Mouse (Mus musculus): Measurements from ENCODE around the gene Akap8l.
A peak's percentile ranks its signal among the peaks of the same experiment; 100 is the strongest.

The Akap8l gene

GRCm38 (mm10) chr17:32317032-32317431 is 33.4 kb downstream of the Akap8l start:
- DNase-seq, result no peak

GRCm38 (mm10) chr17:32315560-32315959 is 34.8 kb downstream of the Akap8l start:
- DNase-seq, result no peak

- DNase-seq, result no peak
Observed at GRCm38 (mm10) chr17:32313892-32314291, 36.5 kb downstream of the Akap8l start.

GRCm38 (mm10) chr17:32312801-32313200 is 37.6 kb downstream of the Akap8l start:
- DNase-seq, result no peak

- no peak for DNase-seq
Observed at GRCm38 (mm10) chr17:32307963-32308362, 42.4 kb downstream of the Akap8l start.

- no peak for DNase-seq
Observed at GRCm38 (mm10) chr17:32298125-32298524, 52.3 kb downstream of the Akap8l start.

GRCm38 (mm10) chr17:32295901-32296300 is 54.5 kb downstream of the Akap8l start:
- DNase-seq, result no peak

- DNase-seq, result no peak
Observed at GRCm38 (mm10) chr17:32295160-32295559, 55.2 kb downstream of the Akap8l start.

- DNase-seq, result no peak
Observed at GRCm38 (mm10) chr17:32285138-32285670, 65.2 kb downstream of the Akap8l start.

GRCm38 (mm10) chr17:32284262-32285137 is 65.9 kb downstream of the Akap8l start, which contains the start of gene Brd4:
TSS of gene Brd4 (minus strand) at chr17:32284722.
- DNase-seq, result peak; percentile 91

GRCm38 (mm10) chr17:32283771-32284221 is 66.6 kb downstream of the Akap8l start:
- DNase-seq, result peak; percentile 49

GRCm38 (mm10) chr17:32283341-32283740 is 67.1 kb downstream of the Akap8l start:
- peak; percentile 11 for DNase-seq

GRCm38 (mm10) chr17:32281611-32282310 is 68.6 kb downstream of the Akap8l start:
- DNase-seq, result no peak

GRCm38 (mm10) chr17:32281126-32281525 is 69.3 kb downstream of the Akap8l start:
- no peak for DNase-seq

- DNase-seq, result no peak
Observed at GRCm38 (mm10) chr17:32280575-32280974, 69.8 kb downstream of the Akap8l start.

- DNase-seq, result no peak
Observed at GRCm38 (mm10) chr17:32277201-32277600, 73.2 kb downstream of the Akap8l start.

GRCm38 (mm10) chr17:32275568-32275967 is 74.8 kb downstream of the Akap8l start:
- DNase-seq, result no peak
